Mouse (Mus musculus): ENCODE results near the gene Lmo3.

The Lmo3 gene

DNA sequence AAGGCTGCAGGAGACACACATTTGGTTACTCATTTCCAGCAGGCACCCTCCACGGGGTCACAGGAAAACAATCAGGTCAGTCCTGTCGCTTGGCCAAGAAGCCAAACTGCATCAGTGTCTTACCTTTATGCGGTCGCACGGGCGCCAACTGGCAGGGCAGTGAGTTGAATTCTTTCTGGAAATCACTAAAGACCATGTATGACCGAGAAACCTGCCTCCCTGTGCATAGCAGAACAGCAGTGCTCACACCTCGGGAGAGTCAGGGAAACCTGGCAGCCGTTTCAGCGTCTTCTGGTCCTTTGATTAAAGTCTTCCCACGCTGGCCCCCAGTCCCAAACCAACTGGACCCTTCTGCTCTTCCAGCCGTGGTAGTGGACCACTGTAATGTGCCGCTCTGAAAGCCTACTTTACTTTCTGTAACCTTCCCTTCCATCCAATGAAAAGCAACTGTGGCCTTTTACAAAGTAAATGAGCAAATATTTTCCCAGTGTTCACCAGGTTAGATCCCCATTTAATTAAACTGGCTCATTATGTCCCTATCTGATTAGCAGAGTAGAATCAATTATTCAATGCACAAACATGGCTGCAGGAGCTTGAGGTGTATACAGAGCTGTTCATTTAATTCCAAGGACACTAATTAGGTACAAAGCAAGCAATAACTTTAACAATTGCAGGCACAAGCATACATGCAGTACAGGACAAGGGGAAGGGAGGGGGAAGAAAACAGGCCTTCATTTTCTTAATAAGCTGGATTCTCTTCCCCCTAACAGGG lies at the start of gene Lmo3:
Gene Lmo3 (minus strand): TSS at position 235 of the 772 bp plus-strand sequence.
- no peak for DNase-seq

DNA sequence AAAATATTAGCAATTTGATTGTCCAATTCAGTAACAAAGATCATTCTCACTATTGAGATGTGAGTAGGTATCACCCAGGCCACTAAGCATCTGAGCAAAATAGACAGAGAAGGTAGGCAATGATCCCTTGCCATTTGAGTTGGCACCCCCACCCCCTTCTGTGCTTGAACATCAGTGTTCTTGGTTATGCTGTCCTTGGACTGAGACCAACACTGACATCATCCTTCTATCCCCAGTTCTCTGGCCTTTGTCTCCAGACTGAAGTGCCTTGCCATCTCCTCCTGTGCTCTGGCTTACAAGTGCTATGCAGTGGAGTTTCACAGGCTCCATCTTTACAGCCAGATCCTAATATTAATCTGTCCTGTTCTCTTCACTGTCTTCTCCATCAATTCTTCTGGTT lies 39.0 kb upstream of the Lmo3 start:
- no peak for DNase-seq

DNA sequence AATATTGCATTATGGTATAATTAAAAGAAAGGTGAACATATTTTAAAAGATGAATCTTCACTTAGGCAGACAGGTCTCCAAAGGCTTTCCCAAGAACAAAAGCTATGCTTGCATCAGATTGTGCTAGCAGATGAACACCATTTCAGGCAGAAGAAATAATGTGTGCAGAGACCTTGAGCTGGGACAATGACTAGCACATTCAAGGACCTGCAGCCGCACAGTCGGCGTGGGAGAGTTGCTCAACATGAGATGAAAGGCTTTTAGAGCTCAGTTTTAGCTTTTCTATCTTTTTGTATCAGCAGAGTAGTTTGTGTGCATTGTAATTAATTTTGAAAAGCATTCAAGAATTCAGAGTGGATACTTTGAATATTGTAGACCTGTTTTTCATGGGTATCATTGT lies 36.6 kb upstream of the Lmo3 start:
- no peak for DNase-seq

DNA sequence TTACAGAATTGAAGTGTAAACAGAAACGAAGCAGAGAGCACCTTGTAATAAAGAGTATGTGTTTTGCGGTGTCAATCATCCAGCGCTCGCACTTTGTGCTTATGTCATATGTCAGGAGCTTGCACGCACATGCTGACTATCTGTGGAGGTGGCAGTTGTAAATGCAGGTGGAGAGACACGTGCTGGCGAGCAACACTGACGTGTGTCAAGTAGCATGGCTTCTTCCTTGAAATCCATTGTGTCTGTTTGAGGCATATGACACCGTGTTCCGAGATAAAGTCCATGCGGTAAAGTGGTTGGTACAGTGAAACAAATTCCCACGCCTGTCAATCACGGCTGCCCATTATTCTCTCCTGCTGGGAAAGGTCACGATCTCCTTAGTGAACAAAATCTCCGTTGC lies 15.2 kb upstream of the Lmo3 start:
- DNase-seq, result no peak

DNA sequence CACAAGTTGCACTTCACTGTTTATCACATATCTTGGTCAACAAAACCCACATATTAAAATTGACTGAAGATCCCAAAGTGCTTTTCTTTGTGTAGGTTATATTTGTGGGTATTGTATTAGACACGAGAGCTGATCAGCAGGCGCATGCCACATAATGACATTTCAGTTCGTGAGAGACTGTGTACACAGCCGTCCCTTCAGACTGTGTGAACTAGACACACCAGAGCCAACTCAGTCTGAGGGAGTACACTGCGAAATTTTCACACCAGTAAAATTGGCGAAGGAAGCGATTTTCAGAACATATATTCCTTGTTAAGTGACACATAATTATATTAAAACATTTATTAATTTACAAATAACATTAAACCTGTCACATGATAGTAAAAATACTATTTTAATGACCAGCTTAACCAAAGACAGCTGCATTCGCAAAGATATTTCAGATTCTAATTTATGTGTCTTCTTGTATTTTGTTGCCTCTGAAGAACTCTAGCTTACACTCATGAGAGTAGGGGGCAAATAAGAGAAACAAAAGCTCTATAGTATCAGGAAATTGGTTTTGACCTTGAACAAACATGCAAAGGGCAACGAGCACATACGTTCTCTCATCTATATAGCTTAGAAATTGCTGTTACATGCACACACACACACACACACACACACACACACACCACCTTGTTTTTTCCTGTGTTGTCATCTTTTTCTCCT lies 14.4 kb upstream of the Lmo3 start:
- no peak for DNase-seq

DNA sequence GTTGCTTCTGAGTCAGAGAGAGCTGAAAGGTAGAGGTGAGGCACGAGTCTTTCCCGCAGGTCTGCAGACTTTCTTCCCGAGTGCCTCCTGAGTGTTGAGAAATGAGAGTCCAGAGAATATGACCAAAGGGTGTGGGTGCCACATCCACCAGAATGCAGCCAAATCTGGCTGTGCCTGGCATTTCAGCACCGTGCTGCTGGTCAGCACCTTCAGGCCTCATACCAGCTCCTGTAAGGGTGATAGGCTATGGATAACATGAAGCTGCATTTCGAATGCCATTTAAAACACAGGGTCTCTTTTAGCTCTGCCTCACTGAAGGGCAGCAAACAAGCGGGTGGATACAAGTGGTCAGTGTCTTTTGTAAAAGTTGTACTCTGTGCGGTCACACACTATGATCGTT lies 1.5 kb upstream of the Lmo3 start:
- no peak for DNase-seq

DNA sequence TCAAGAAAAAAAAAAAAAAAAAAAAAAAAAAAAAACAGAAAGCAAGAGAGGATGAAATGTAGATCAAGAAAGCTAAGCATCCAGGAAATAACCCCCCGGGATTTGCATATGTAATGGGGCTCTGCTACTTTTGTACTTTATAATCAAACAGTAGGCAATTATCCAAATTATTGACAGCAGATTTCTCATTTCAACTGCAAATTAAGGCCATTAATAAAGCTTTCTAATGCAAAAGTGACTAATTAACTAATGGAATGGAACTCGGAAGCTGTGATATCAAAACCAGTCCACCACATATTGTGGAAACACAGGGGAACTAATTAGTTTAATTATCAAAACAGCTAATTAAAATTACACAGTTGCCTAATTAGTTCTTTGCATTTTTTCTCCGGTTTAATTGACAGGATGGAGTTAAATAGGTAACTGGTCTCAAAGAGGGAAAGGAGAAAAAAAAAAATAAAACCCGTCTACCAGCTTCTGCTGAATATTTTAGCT lies 785 bp upstream of the Lmo3 start:
- no peak for DNase-seq

DNA sequence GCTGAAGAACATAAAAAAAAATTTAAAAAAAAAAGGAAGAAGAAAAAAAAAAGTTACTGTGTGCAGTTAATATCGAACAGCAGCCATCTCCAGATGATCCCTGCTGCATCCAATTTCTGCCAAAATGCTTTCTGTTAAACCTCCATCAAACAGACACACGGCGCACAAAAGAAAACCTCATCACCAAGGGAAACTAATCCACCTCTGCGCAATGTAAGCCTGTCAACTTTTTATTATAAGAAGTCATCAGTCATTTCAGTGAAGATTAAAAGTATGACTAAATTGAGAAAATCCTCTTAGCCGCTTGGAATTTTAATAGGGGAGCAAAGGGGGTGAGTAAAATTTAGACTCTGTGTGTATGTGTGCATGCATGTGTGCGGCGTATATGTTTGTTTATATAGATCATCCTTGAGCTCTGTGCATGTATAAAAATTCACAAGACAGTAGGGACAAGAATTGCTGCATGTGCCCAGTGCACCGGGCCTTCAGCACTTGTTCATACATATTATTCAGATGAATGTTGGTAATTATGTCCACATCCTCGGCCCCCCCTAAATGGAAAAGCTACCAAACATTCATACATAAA lies 1.2 kb downstream of the Lmo3 start:
- DNase-seq, result no peak

DNA sequence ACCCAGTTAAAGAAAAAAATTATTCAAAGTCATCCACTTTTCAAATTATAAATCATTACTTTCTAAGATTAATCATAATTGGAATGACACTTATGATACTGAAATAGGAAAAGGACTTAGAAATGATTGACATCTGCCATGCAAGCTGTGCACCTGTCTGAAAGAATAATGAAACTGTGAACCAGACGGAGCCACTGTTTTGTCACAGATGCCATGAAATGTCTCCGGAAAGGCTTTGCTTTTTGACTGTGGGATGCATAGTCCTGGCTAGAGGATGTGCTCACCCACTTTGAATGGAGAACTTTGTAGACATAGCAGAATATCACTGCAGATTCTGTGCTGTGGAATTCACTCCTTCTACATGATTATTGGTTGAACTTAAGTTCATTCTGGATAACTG lies 18.4 kb downstream of the Lmo3 start:
- no peak for DNase-seq

DNA sequence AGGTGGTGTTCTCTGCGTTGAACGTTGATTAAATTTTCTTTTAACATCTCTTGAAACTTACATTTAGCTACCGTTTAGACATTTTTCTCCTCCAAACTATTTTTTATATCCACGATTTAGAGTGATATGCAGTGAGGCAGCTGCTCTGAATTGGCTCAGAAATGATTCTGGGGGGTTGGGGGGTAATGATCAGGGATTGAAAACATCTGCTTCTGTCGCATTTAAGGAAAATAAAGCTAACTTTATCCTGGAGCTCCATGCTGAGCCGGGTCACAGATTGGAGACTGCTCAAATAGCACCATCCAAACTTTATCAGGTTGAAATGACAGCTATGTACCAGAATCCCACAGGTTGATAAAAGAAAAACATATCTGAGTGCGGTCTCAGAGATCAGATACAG lies 29.6 kb downstream of the Lmo3 start:
- DNase-seq, result no peak

DNA sequence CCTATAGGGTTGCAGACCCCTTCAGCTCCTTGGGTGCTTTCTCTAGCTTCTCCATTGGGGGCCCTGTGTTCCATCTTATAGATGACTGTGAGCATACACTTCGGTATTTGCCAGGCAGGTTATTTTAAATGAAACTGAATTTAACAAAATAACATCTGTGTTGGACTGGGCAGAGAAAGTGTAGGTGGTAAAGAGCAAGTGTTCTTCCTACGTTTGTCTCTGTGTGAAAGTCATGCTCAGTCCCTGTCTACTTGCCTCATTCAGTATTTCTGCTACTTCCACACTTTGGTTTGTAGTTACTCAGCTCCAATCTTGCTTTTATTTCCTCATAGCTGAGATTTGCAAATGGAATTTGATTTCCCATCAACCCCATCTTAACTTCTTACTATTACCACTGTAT lies 46.9 kb downstream of the Lmo3 start:
- DNase-seq, result no peak

DNA sequence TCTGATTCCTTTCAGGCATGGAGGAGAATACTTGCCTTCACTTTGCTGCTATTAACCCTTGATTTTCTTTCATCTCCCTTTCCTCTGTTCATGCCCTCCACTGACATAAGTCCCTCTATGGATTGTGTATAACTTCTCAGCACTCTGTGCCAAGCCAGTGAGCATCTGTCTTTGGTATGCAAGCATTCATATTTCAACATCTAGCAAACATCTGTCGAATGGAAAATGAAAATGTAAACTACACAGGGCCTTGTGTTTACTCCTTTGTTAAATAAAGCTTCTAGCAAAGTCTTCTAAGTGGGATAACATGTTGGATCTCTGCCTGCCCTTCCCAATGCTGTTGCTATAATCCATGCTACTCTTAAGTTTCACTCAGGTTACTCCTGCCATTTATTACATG lies 75.1 kb downstream of the Lmo3 start:
- DNase-seq, result no peak

DNA sequence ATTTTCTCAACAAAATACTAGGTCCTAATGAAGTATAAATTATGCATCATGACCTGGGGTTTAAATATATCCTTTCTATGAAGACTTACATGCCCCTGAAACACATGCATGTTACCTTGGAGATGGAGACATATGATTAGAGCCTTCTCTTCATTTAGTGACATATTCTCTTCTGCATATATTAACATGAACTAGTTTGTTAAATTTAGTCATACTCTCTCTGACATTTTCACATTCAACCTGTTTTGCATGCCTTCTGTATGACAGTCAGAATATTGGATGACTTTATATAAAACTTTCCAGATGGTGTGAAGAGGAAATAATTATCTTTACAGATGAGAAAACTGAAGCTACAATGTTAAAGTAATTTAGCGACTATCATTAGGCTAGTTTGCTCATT lies 77.8 kb downstream of the Lmo3 start:
- no peak for DNase-seq

DNA sequence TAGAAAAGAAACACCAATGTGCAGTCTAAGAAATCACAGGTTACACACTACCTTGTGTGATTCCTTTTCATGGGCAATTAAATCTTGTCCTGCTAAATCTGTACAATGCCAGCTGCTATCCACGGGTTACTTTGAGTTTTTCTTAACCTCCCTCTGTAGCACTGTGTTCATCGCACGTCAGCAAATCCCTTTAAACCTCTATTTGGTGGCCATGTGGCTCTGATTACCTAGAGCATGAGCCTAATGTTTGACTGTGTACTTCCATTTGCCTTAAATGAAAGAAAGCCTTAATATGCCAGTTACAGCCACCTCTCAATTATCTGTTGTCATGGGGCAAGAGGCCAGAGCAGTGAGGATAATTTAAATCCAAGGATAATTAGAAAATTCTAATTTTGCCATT lies 98.9 kb downstream of the Lmo3 start:
- DNase-seq, result no peak

DNA sequence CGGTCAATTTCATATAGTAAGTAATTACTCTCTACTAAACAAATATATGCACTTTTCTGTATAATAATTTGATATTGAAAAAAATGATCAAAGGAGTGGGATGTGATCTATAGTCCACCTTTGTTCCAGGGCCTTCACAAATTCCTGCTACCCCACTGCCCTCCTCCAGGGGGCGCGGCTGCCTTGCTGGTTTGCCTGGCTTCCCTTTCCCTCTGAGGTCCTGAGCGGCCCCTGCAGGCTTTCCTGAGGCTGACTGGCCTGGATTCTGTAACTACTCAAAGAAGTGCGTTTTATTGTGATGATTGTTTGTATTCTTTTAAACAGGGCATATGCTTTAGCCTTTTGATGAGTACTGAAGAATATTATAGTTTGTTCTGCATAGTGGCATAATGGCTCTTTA lies 104.2 kb downstream of the Lmo3 start:
- no peak for DNase-seq

DNA sequence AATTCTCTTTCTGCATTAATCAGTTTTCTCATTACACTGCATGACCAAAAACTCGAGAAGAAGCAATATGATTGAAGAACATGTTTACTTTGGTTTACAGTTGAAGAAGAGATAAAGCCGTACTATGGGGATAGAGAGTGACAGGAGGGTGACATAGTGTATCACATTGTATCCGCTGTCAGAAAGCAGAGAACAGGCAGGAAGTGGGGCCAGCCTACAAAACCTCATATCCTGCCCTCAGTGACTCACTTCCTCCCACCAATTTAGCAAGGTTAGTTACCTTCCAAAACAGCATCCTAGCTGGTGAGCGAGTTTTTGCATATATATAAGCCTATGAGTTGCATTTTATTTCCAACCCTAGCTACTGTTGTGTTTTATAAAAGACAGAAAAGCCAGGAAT lies 112.6 kb downstream of the Lmo3 start:
- no peak for DNase-seq

DNA sequence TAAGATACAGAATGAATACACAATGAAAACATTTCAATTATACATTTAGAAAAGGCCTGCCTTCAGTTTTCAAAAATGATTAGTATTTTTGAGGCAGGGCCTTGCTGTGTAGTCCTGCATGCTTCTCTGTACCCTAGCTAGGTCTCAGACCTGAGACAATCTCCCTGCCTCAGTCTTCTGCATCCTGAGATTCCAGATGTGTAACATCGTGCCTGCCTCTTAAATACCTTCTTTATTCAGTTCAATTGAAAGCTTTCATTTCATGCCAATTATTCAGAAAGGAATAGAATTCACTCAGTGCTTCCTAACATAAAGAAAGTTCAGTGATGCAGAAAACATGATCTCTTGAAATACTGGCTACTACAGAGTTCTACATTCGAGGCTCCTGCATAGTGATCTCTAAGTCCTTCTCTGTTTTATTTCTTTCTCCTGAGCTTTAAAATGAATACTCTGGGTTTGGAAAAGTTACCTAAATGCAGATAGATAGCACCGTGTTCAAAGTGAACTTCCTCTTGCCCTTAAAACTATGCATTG lies 137.2 kb downstream of the Lmo3 start:
- no peak for DNase-seq

DNA sequence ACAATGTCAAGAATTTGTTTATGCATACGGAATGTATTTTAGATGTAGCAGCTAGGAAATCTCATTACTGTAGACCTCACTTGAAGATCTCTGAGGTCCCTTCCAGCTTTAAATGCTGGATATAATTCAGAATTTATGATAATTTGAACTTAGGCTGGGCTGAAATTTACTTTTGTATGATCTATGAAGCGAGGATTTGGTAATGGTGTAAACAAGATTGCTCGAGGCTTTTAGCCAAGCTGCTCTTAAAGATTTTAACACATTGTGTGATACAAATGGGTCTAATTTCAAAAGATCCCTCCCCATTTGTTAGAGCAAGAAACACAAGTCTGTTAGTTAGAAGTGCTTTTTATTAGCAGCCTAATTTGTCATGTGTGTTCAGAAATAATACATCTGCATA lies 144.4 kb downstream of the Lmo3 start:
- DNase-seq, result no peak

DNA sequence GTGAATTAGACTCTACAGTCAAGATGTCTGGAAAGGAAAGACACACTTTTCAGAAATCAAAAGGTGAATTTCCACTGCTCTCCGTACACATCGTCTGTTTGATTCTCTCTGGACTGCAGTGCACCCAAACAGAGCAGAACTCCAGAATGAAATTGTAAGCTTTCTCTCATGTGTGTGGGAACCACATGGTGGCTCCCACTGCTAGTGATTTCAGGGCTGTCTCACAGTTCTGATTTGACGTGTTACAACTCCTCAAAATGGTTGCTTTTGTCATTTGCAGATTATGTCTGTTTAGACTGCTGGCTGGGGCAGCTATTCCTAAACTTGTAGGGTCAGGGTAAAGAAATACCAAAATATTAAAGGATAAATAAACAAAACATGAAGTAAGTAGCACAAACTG lies 145.0 kb downstream of the Lmo3 start:
- no peak for DNase-seq

DNA sequence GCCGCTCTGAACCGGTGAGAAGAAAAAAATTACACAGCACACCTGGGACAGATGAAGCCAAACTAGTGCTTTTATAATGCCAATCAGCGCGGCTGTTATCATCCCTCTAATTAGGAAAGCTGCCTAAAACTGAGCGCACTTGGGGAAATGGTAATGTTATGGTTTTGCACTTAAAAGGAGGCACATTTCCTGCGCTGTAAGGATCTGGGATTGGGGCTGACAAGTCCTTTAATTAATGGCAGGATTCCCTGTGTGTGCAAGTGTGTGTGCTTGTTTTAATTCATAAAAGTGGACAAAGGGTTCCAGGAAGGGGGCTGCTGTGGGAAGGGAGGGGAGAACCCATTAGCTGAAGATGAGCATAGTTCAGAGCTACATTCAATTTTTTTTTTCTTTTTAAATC lies 154.4 kb downstream of the Lmo3 start:
- DNase-seq, result no peak

DNA sequence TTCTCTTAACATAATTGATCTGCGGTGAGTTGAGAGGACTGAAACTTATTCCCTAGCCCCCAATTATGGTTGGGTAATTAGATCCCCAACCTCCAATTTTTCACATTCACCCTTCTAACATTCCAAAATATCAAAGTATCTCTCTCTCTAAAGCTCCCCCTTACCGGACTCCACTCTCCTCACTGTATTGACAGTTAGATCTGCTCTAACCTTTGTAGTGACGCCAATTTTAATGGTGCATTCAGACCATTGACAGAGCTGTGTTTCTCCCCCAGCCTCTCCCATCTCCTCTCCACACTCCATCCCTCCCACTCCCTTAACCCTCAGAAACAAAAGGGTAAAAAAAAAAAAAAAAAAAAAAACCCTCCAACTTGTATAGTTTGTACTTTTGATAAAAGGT lies 154.9 kb downstream of the Lmo3 start:
- DNase-seq, result no peak

DNA sequence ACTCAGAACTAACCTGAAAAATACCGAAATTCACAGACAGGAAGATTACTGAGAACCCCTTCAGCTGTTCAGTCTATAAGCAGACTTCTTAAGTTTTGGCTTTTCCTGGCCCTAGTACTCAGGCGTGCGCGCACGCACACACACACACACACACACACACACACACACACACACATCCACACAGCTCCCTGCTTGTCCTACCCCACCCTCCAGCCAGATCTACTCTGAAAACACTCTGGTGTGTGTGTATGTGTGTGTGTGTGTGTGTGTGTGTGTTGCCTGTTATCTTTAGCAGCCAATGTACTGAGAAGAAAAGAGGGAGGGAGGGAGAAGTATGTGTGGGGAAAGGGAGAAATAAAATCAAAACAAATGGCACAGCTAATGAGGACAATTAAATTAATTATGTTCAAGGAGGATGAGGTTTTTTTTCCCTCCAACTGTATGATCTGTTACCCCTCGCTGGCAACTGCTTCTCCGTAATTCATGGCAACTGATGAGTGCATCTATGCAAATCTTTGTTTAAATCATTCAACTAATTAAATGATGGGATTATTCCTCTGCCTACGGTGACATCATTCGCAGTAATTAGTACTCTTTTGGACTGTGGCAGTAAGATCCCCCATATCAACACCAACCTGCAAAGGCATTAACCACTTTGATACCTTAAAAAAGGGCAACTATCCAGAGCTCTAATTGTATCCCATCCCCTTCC lies 157.1 kb downstream of the Lmo3 start:
- DNase-seq, result no peak

DNA sequence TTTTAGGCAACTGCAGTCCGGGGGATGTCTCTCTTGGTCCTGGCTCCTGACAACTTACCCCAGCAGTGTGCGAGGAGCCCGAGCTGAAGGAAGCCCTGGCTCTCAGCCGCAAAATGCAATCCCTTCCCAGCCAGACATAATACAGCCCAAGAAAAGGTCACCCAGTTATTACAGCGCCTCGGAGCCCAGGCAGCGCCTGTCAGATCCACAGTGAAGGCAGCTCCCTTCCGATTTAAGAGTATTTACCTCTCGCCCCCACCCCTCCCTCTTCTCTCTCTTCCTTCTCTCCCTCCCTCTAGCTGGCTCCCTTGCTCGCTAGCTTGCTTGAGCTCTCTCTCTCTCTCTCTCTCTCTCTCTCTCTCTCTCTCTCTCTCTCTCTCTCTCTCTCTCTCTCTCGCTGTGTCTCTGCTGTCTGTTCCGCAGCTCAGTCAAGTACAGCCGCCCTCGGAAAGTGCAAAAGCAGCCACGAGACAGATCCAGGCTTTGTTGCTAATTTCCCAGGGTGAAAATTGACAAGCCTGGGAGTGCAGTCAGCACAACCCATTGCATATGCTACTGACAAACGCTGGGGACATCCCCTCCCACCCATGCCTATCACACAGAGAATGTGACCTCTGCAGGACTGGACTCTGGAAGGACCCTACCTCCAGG lies 159.0 kb downstream of the Lmo3 start:
- no peak for DNase-seq

Data from B cell, adult 2 months (primary cell).